Mouse (Mus musculus): ENCODE data around the gene Adam30.

Gene Adam30

DNA sequence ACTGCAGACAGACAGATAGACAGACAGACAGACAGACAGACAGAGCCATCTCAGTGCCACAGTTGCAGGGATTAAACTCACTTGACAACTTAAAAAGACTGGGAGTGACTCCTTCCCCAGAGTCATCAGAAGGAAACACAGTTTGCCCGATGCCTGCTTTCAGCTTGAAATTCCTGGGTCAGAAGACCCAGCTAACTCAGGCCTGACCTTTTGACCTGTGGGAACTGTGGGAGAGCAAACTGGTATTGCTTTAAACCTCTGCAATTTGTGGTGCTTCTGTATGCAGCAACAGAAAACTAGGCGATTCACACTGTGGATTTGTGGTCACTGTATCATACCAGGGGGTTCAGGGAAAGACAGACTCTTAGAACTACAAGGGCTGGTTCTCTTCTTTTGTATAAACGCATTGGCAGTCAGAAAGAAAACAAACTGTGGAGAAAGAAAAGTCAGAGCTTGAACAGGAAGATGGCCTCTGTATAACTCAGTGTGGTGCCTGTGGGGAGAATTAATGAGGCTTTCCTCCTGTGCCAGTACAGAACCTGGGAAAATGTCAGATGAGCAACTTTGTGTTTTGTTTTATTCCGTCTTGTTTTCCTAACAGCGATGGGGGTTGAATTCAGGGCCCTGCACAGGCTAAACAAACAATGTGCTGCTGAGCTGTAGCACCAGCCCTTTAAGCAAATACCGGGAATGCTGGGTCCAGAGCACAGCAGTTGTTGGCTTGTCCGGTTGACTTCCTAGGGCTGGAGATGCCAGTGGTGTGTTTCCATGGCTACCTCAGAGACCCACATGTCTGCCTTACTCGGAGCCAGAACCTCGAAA is 37.5 kb downstream of the Adam30 start:
- DNase-seq = no peak

GRCm38 (mm10) chr3:98199747-98200146 is 39.3 kb downstream of the Adam30 start:
- no peak for DNase-seq

GRCm38 (mm10) chr3:98203282-98203681 is 42.9 kb downstream of the Adam30 start:
- DNase-seq = no peak

- no peak for DNase-seq
These were observed 46.5 kb downstream of the Adam30 start for GRCm38 (mm10) chr3:98206977-98207376.

GRCm38 (mm10) chr3:98209161-98209560 is 48.7 kb downstream of the Adam30 start:
- DNase-seq = no peak

GRCm38 (mm10) chr3:98210860-98211259 is 50.4 kb downstream of the Adam30 start:
- DNase-seq = no peak

- no peak for DNase-seq
These were observed 51.1 kb downstream of the Adam30 start for GRCm38 (mm10) chr3:98211301-98212081.
